Mouse (Mus musculus) B cell, adult 2 months (primary cell): Measurements from ENCODE around the gene Wscd2.
A peak's percentile ranks its signal among the peaks of the same experiment; 100 is the strongest.

ENCODE experiments used
- DNase-seq, 2 experiments: peaks; one replicate each; pipeline ENCODE4 v3.0.0; 2022

Gene Wscd2

GRCm38 (mm10) chr5:113619151-113619550 lies 129.0 kb downstream of the Wscd2 start:
- no peak for DNase-seq

- no peak for DNase-seq
Observed at GRCm38 (mm10) chr5:113620130-113620716, 130.1 kb downstream of the Wscd2 start.

GRCm38 (mm10) chr5:113620999-113621398 lies 130.9 kb downstream of the Wscd2 start:
- peak; percentile 13 to 34 for DNase-seq

GRCm38 (mm10) chr5:113623052-113623451 lies 132.9 kb downstream of the Wscd2 start:
- DNase-seq, result no peak

- no peak for DNase-seq
Observed at GRCm38 (mm10) chr5:113625068-113625467, 134.9 kb downstream of the Wscd2 start.

GRCm38 (mm10) chr5:113626352-113626751 lies 136.2 kb downstream of the Wscd2 start:
- DNase-seq, result no peak

- DNase-seq, result no peak
Observed at GRCm38 (mm10) chr5:113626991-113627390, 136.9 kb downstream of the Wscd2 start.

GRCm38 (mm10) chr5:113627820-113628437 lies 137.8 kb downstream of the Wscd2 start:
- no peak for DNase-seq

- DNase-seq, result no peak
Observed at GRCm38 (mm10) chr5:113629248-113629647, 139.1 kb downstream of the Wscd2 start.

GRCm38 (mm10) chr5:113630116-113630515 lies 140.0 kb downstream of the Wscd2 start:
- DNase-seq, result no peak

- DNase-seq, result no peak
Observed at GRCm38 (mm10) chr5:113633037-113633714, 143.0 kb downstream of the Wscd2 start.

GRCm38 (mm10) chr5:113634024-113634651 lies 144.0 kb downstream of the Wscd2 start:
- no peak for DNase-seq

- DNase-seq, result no peak
Observed at GRCm38 (mm10) chr5:113634887-113635610, 144.9 kb downstream of the Wscd2 start.

GRCm38 (mm10) chr5:113635861-113636565 lies 145.9 kb downstream of the Wscd2 start:
- no peak for DNase-seq

- DNase-seq, result no peak
Observed at GRCm38 (mm10) chr5:113637631-113638030, 147.5 kb downstream of the Wscd2 start.

- DNase-seq, result no peak
Observed at GRCm38 (mm10) chr5:113638055-113638454, 147.9 kb downstream of the Wscd2 start.

- no peak for DNase-seq
Observed at GRCm38 (mm10) chr5:113639126-113639525, 149.0 kb downstream of the Wscd2 start.
